Mouse (Mus musculus) kidney, adult 2 months (tissue): ENCODE results near the gene Vwa2.

Experiments used
- CTCF ChIP-seq: fragments of 200-500 bp; conservative IDR thresholded peaks from 2 replicates; pipeline ENCODE4 v1.5.1; 2011; ENCODE audit warnings: low read depth, mild to moderate bottlenecking, control low read depth, low read length, moderate library complexity, mixed read lengths; ENCODE audit not compliant: insufficient read depth, insufficient read length
- POLR2A ChIP-seq: fragments of 200-500 bp; IDR thresholded peaks from one replicate; pipeline ENCODE4 v1.6.1; 2011; ENCODE audit warnings: low read depth, low read length, control low read depth

DNA sequence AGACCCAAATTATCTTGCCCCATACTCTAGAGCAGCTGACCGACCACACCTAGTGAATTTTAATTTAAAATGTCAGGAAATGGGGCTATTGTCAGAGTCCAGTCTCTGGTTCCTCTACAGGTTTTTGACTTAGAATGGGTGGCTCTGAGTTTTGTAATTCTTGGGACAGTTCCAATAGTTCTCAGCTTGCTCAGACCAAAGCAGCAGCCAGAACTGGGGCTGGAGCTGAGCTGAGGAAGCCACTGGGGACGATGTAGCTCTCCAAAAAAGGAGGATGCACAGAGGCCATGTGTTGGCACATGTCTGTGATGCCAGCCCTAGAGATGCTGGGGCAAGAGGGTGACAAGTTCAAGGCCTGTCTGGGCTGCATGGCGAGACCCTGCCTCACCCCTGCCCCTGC lies 55.3 kb downstream of the Vwa2 start:
- TF ChIP-seq CTCF (no peak), POLR2A (no peak)
